Mouse (Mus musculus): ENCODE data around the gene Llgl2. TPM values are rescaled to one million over a fixed set of nuclear protein-coding genes. Genes with fewer than 3 reads are reported as not detected.

Gene Llgl2
- polyA plus RNA-seq, 1 experiment, result 68.6 TPM

DNA sequence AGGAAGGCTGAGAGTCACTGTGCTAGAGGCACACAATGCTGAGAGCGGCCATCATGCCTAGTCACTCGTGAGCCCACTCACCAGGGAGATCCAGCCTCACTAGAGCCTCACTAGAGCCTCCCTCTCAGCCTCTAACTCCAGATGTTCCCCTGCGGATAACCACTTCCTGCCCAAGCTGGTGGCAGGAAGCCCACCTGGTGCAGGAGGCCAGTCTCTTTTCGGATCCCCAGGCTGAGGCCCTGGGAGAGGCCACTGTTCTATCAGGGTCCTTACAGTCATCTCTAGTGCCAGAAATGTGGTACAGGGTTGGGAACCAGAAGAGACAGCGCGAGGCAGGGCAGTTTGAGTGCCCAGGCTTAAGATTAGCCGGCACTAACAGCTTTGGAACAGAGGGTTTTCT, 74.6 kb downstream of the Llgl2 start:
- no peaks in the 10 kb centered on the region for H3K36me3 ChIP-seq (ENCODE audit: control insufficient read depth, insufficient read depth, low read length)
- H3K27ac ChIP-seq (ENCODE audit: control insufficient read depth, insufficient read depth, low read length), result peak overlapping the region; percentile 85
- peaks cover 62% of the 10 kb centered on the region for H3K4me1 ChIP-seq (replicated peaks; ENCODE audit: control insufficient read depth, insufficient read depth, low read length)
- H3K27me3 ChIP-seq (ENCODE audit: control insufficient read depth, insufficient read depth, low read length), result no peaks in the 10 kb centered on the region
- TF ChIP-seq POLR2A (IDR thresholded peaks at IDR 0.05; ENCODE audit: control insufficient read depth, extremely low read depth, insufficient read depth, low read length, poor library complexity) (no peak), CTCF (IDR thresholded peaks at IDR 0.05; ENCODE audit: borderline replicate concordance, control insufficient read depth, extremely low read depth, insufficient read depth, low read length, poor library complexity) (no peak)
- 7% methylated on average over 7 of the region's 7 CpGs for WGBS
- no peak overlapping the region for H3K4me3 ChIP-seq (ENCODE audit: control insufficient read depth, insufficient read depth, low read length)
- DNase-seq, result peak; percentile 75

DNA sequence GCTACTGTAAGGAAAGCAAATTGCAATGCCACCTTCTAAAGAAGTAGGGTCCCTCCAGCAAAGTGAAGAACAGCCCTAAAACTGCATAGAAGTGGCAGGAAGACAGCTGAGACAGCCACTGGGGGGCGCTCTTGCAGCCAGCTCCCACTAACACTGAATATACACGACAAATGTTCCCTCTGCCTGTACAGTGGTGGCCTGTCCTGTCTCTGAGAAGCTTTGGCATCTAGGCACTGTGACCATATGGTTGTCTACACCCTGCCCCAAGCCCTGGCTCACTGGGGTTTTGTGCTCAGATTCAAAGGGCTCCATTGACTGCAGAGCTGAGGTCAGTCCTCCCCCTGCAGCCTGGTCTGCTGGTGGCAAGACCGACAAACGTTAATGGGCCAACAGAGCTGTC, 75.0 kb downstream of the Llgl2 start:
- Histone ChIP-seq H3K27me3 (ENCODE audit: control insufficient read depth, insufficient read depth, low read length) (no peaks in the 10 kb centered on the region), H3K4me1 (replicated peaks; ENCODE audit: control insufficient read depth, insufficient read depth, low read length) (peaks cover 66% of the 10 kb centered on the region), H3K4me3 (ENCODE audit: control insufficient read depth, insufficient read depth, low read length) (no peak overlapping the region), H3K36me3 (ENCODE audit: control insufficient read depth, insufficient read depth, low read length) (no peaks in the 10 kb centered on the region), H3K27ac (ENCODE audit: control insufficient read depth, insufficient read depth, low read length) (peak overlapping the region; percentile 85)
- DNase-seq, result peak; percentile 77
- 6% methylated on average over 4 of the region's 4 CpGs for WGBS
- TF ChIP-seq POLR2A (IDR thresholded peaks at IDR 0.05; ENCODE audit: control insufficient read depth, extremely low read depth, insufficient read depth, low read length, poor library complexity) (no peak), CTCF (IDR thresholded peaks at IDR 0.05; ENCODE audit: borderline replicate concordance, control insufficient read depth, extremely low read depth, insufficient read depth, low read length, poor library complexity) (peak; percentile 75; the same call in 1 of the 2 replicates)

DNA sequence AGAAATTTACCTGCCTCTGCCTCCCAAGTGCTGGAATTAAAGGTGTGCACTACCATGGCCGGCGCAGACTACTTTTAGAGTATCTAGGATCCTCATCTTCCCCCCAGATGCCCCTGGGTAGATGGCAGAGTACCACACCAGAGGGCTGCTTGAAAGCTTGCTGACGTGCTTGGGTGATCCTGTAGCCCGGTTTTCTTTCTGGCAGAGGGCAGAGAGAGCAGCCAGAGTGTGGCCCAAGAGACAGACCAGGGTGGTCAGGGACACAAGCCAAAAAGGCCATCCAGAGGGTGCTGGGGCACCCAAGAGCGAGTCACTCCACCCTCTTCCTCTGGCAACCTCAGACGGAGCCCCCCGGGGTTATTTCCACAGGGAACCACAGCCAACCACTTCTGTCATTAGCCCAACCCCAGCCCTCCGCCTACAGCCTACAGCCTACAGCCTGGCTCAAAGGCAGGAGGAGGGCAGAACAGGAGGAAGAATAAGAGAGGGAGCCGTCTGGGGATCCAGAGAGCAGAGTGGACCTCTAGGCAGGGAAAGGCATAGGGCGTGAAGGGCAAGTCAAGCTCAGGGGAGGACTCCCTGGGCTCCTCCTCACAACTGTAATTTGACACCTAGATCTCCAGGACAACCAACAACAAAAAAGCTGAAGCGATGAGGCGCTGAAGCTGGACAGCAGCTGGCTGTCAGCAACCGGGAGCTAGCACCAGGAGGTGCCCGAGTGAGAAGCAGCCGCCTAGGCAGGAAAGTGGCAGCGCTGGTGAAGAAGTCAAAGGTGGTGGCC, 75.8 kb downstream of the Llgl2 start, which contains the start of gene Smim5:
Gene Smim5, plus strand, starts transcription at position 481 of the 781 bp plus-strand sequence.
- Histone ChIP-seq H3K4me3 (ENCODE audit: control insufficient read depth, insufficient read depth, low read length) (peak within 1 kb of the TSS; percentile 20), H3K36me3 (ENCODE audit: control insufficient read depth, insufficient read depth, low read length) (no peaks in the 10 kb centered on the region), H3K27me3 (ENCODE audit: control insufficient read depth, insufficient read depth, low read length) (no peaks in the 10 kb centered on the region), H3K4me1 (replicated peaks; ENCODE audit: control insufficient read depth, insufficient read depth, low read length) (peaks cover 74% of the 10 kb centered on the region), H3K27ac (ENCODE audit: control insufficient read depth, insufficient read depth, low read length) (peak within 1 kb of the TSS; percentile 85)
- WGBS, result 9% methylated on average over 16 of the region's 16 CpGs
- DNase-seq, result peak; percentile 45
- TF ChIP-seq POLR2A (IDR thresholded peaks at IDR 0.05; ENCODE audit: control insufficient read depth, extremely low read depth, insufficient read depth, low read length, poor library complexity) (no peak), CTCF (IDR thresholded peaks at IDR 0.05; ENCODE audit: borderline replicate concordance, control insufficient read depth, extremely low read depth, insufficient read depth, low read length, poor library complexity) (no peak)

DNA sequence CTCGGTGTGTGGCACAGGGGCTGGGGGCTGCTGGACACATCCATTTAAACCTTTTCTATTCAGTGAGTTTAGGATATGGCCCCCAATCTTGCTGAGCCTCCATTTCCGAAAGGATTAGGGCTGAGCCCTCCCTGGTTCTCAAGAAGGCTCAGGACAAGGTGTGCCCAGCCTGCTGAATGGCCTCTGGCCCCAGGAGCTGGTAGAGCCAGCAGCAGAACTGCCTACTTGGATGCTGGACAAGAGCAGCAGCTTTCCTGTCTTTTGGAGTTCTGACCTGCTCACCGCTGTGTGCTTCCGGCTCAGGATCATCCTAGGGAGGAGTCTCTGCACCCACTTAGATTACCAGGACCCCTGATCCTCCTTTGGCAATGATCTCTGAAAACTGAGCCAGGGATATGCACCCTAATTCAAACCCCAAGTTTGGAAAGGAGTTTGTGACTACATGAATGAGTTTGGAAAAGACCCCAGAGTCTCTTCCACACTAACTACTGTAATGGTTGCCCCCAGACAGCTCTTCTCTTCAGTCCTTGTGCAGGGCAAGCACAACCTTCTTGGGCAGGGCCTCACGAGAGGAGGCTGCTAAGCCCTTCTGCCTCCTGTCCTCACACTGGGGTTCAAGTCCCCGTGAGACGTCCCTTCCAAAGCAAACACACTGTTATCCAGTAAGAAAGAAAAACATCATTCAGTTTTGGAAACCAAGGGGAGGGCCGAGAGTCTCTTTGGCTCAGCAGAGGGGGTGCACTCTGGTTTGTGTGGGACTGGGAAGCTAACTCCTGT, 76.9 kb downstream of the Llgl2 start:
- TF ChIP-seq CTCF (IDR thresholded peaks at IDR 0.05; ENCODE audit: borderline replicate concordance, control insufficient read depth, extremely low read depth, insufficient read depth, low read length, poor library complexity) (no peak), POLR2A (IDR thresholded peaks at IDR 0.05; ENCODE audit: control insufficient read depth, extremely low read depth, insufficient read depth, low read length, poor library complexity) (no peak)
- WGBS, result 42% methylated on average over 8 of the region's 8 CpGs
- H3K27ac ChIP-seq (ENCODE audit: control insufficient read depth, insufficient read depth, low read length), result peak overlapping the region; percentile 85
- H3K4me3 ChIP-seq (ENCODE audit: control insufficient read depth, insufficient read depth, low read length), result peak overlapping the region; percentile 20
- DNase-seq, result peak; percentile 41
- H3K27me3 ChIP-seq (ENCODE audit: control insufficient read depth, insufficient read depth, low read length), result no peaks in the 10 kb centered on the region
- H3K4me1 ChIP-seq (replicated peaks; ENCODE audit: control insufficient read depth, insufficient read depth, low read length), result peaks cover 85% of the 10 kb centered on the region
- H3K36me3 ChIP-seq (ENCODE audit: control insufficient read depth, insufficient read depth, low read length), result no peaks in the 10 kb centered on the region

DNA sequence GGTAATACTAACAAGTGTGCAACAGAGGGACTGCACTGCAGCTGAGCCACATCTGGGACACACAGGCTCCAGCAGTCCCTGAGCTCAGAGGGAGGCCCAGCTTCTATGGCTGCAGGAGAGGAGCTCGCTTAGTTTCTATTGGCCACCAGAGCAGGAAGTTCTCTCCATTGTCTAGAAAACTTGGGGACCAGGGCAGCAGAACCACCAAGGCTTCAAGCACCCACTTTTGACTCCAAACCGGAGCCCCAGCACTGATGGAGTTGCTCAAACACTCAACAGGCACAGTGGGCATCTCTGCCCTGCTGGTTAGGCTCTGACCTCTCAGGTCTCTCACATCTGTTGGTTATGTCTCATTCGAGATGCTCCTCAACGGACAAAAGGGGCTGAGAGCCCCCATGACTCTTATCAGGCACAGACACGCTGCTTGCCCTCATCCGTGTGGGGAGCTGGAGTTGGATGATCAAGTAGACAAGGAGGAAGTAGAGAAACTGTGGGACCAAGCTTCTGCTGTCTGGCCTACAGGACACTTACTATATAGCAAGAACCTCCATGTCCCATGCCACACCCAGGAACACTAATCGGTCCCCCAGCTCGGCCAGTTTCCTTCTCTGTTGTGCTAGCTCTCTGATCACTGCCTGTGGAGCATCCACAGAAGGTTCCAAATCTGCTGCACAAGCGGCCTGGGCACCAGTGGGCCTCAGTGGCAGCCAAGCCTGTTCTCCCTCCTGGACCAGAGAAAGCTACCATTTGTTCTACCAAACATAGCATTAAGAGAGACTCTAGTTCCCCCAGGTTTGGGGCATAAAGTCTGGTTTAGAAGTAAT, 77.7 kb downstream of the Llgl2 start:
- TF ChIP-seq CTCF (IDR thresholded peaks at IDR 0.05; ENCODE audit: borderline replicate concordance, control insufficient read depth, extremely low read depth, insufficient read depth, low read length, poor library complexity), result no peak
- TF ChIP-seq POLR2A (IDR thresholded peaks at IDR 0.05; ENCODE audit: control insufficient read depth, extremely low read depth, insufficient read depth, low read length, poor library complexity), result no peak
- no peak overlapping the region for H3K4me3 ChIP-seq (ENCODE audit: control insufficient read depth, insufficient read depth, low read length)
- peak; percentile 22 for DNase-seq
- H3K4me1 ChIP-seq (replicated peaks; ENCODE audit: control insufficient read depth, insufficient read depth, low read length), result peaks cover 91% of the 10 kb centered on the region
- no peaks in the 10 kb centered on the region for H3K36me3 ChIP-seq (ENCODE audit: control insufficient read depth, insufficient read depth, low read length)
- 22% methylated on average over 9 of the region's 9 CpGs for WGBS
- peak overlapping the region; percentile 73 for H3K27ac ChIP-seq (ENCODE audit: control insufficient read depth, insufficient read depth, low read length)
- no peaks in the 10 kb centered on the region for H3K27me3 ChIP-seq (ENCODE audit: control insufficient read depth, insufficient read depth, low read length)

DNA sequence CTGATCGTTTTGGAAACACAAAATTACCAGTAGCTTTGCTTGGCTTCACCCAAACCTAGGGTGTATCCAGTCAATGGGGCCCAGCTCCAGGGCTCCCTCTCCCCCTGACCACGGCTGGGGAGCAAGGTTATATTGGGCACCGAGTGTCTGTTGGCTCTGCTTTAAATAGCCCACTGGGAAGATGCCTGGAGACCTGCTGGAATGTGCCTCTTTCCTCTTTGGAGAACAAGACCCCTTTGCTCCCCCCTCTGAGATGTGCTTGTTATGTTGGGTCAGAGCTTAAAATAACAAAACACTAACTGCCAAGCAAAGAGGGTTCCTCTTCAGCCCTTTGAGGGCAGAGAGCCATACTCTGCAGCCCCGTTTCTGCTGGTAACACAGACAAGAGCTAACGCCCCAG, 78.3 kb downstream of the Llgl2 start:
- DNase-seq, result no peak
- TF ChIP-seq POLR2A (IDR thresholded peaks at IDR 0.05; ENCODE audit: control insufficient read depth, extremely low read depth, insufficient read depth, low read length, poor library complexity), result no peak
- no peak for TF ChIP-seq CTCF (IDR thresholded peaks at IDR 0.05; ENCODE audit: borderline replicate concordance, control insufficient read depth, extremely low read depth, insufficient read depth, low read length, poor library complexity)
- no peaks in the 10 kb centered on the region for H3K36me3 ChIP-seq (ENCODE audit: control insufficient read depth, insufficient read depth, low read length)
- H3K4me1 ChIP-seq (replicated peaks; ENCODE audit: control insufficient read depth, insufficient read depth, low read length), result peaks cover 91% of the 10 kb centered on the region
- H3K27me3 ChIP-seq (ENCODE audit: control insufficient read depth, insufficient read depth, low read length), result no peaks in the 10 kb centered on the region
- peak overlapping the region; percentile 73 for H3K27ac ChIP-seq (ENCODE audit: control insufficient read depth, insufficient read depth, low read length)
- 40% methylated on average over 5 of the region's 5 CpGs for WGBS
- H3K4me3 ChIP-seq (ENCODE audit: control insufficient read depth, insufficient read depth, low read length), result no peak overlapping the region
